In the genomic region with DNA sequence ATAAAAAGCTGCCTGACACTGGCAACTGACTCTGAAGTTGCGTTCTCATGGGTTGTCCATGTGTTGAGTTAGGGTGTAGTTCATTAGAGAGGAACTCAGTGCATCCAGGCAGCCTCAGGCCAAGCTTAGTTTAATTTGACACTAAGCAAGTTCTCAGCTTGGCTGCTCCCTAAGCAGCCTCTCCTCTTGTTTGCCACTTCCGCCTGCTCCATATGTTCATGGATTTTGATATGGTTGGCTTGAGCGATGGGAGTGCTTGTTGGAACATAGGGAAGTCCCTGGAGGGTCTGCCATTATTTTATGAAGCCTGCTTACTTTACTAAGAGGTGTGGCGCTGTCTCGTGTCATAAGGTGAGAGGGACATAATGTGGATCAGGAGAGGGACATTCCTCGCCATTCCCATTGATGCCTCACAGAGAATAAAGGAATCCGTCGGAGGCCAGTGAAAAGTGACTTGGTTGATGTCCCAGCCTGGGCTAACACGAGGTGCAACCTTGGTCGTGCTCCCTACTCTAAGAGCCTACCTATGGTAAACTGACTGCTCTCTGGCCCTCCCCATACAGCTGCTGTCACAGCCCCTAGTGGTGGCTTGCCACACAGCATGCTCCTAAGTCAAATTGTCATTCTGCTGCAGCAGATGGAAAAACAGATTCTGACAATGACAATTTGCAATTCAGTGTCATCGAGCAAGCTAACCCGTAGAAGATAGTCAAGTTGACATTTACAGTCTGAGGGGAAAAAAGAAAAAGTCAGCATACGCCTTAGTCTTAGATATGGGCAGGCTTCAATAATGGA, we compare ENCODE assay signal across 15 mouse cellular contexts.
DNase-seq lines count a peak whose midpoint lies in the region; ATAC-seq lines count a peak whose summit lies in the region.
"Had no signal": no experiment of that assay in that cellular context is flagged by ENCODE, and none has a peak within 500 bp of the region (broad histone marks: within the 10 kb centered on the region; RNA-seq: fewer than 3 reads in every experiment).

No protein-coding gene starts in this region.

- H3K27me3 ChIP-seq in limb, embryonic 11.5 days (ENCODE audit: control insufficient read depth, insufficient read depth, low read length): no peaks in the 10 kb centered on the region
- H3K27me3 ChIP-seq in heart, embryonic 12.5 days (replicated peaks): no peaks in the 10 kb centered on the region
- H3K27me3 ChIP-seq: embryonic facial prominence, embryonic 15.5 days; heart, embryonic 13.5 days; megakaryocyte, embryonic 14.5 days had no signal

- WGBS in limb, embryonic 11.5 days: 80% methylated on average over 13 of the region's 13 CpGs
- 72% methylated on average over 13 of the region's 13 CpGs for WGBS in heart, embryonic 12.5 days

- no peak for ATAC-seq in CD4-positive, CD25-positive, alpha-beta regulatory T cell, adult 4 months
- ATAC-seq in limb, embryonic 11.5 days (ENCODE audit: insufficient number of reproducible peaks, low FRiP score, low TSS enrichment, low read depth): no peak
- ATAC-seq in heart, embryonic 12.5 days (ENCODE audit: insufficient number of reproducible peaks, low FRiP score): no peak
- ATAC-seq: inflammation-experienced regulatory T-cells, adult 6 months had no signal

- H3K27ac ChIP-seq in limb, embryonic 11.5 days (replicated peaks; ENCODE audit: low read depth, low read length): no peak overlapping the region
- no peak overlapping the region for H3K27ac ChIP-seq in heart, embryonic 12.5 days (ENCODE audit: poor library complexity, severe bottlenecking)
- H3K27ac ChIP-seq: embryonic facial prominence, embryonic 15.5 days; heart, embryonic 13.5 days had no signal

- H3K36me3 ChIP-seq in limb, embryonic 11.5 days (ENCODE audit: control insufficient read depth, insufficient read depth, low read length): no peaks in the 10 kb centered on the region
- no peaks in the 10 kb centered on the region for H3K36me3 ChIP-seq in heart, embryonic 12.5 days
- H3K36me3 ChIP-seq: embryonic facial prominence, embryonic 15.5 days; heart, embryonic 13.5 days had no signal

- no peak overlapping the region for H3K9ac ChIP-seq in limb, embryonic 11.5 days (ENCODE audit: low read length)
- no peak overlapping the region for H3K9ac ChIP-seq in heart, embryonic 12.5 days
- H3K9ac ChIP-seq: embryonic facial prominence, embryonic 15.5 days; heart, embryonic 13.5 days had no signal

- H3K4me3 ChIP-seq in limb, embryonic 11.5 days (ENCODE audit: low read depth, low read length): no peak overlapping the region
- H3K4me3 ChIP-seq in heart, embryonic 12.5 days: no peak overlapping the region
- H3K4me3 ChIP-seq: embryonic facial prominence, embryonic 15.5 days; heart, embryonic 13.5 days; megakaryocyte, embryonic 14.5 days had no signal

- peaks cover 9% of the 10 kb centered on the region for H3K4me1 ChIP-seq in limb, embryonic 11.5 days (ENCODE audit: control insufficient read depth, insufficient read depth, low read length)
- H3K4me1 ChIP-seq in heart, embryonic 12.5 days (replicated peaks): peaks cover 11% of the 10 kb centered on the region; the same call in 1 of the 2 replicates
- H3K4me1 ChIP-seq: embryonic facial prominence, embryonic 15.5 days; megakaryocyte, embryonic 14.5 days had no signal

- DNase-seq in CD4-positive, CD25-positive, alpha-beta regulatory T cell, adult 2 months (ENCODE audit: low read depth, low spot score): peak; percentile 1
- DNase-seq in layer of hippocampus, adult 11-12 months (ENCODE audit: low spot score): peak; percentile 11
- DNase-seq in layer of hippocampus, postnatal 25 days (ENCODE audit: extremely low spot score in 1 of 2, low spot score in 1 of 2): no peak
- DNase-seq in retina, embryonic 14.5 days (ENCODE audit: low spot score): peak; percentile 38
- DNase-seq in retina, postnatal 1 day: no peak
- peak; percentile 46 for DNase-seq in limb, embryonic 11.5 days (ENCODE audit: low spot score)
- DNase-seq: adrenal gland, postnatal 14 days; cerebellum, adult 11-12 months; kidney, postnatal 4 days had no signal

- no peak overlapping the region for H3K4me2 ChIP-seq in limb, embryonic 11.5 days (ENCODE audit: low read depth, severe bottlenecking)
- no peak overlapping the region for H3K4me2 ChIP-seq in heart, embryonic 12.5 days
- H3K4me2 ChIP-seq: embryonic facial prominence, embryonic 15.5 days; heart, embryonic 13.5 days had no signal

- no peaks in the 10 kb centered on the region for H3K9me3 ChIP-seq in limb, embryonic 11.5 days (ENCODE audit: control insufficient read depth, low read length)
- H3K9me3 ChIP-seq in heart, embryonic 12.5 days (replicated peaks): no peaks in the 10 kb centered on the region
- H3K9me3 ChIP-seq: embryonic facial prominence, embryonic 15.5 days; heart, embryonic 13.5 days had no signal

Comparison
In these comparisons a context has a peak if more than half of its experiments do, and no peak if none do; other contexts are left out.
1. DNase-seq: peak in CD4-positive, CD25-positive, alpha-beta regulatory T cell, adult 2 months (single experiment), layer of hippocampus, adult 11-12 months (single experiment), retina, embryonic 14.5 days (single experiment) and limb, embryonic 11.5 days (single experiment); none in layer of hippocampus, postnatal 25 days (0 of 2) and retina, postnatal 1 day (single experiment).